ENCODE assay signal across 12 mouse cellular contexts in genomic region chr11:120761811-120762671, GRCm38 (mm10). TPM values are rescaled to one million over a fixed set of nuclear protein-coding genes. Genes with fewer than 3 reads are reported as not detected.
DNase-seq lines count a peak whose midpoint lies in the region; ATAC-seq and TF ChIP-seq lines count a peak whose summit lies in the region.
"Had no signal": no experiment of that assay in that cellular context is flagged by ENCODE, and none has a peak within 500 bp of the region (broad histone marks: within the 10 kb centered on the region; RNA-seq: fewer than 3 reads in every experiment).

No protein-coding gene starts in this region.

- H3K4me2 ChIP-seq in heart, embryonic 15.5 days: peak overlapping the region; percentile 53
- 0 out of 2 replicates have a peak overlapping the region, but pooled peaks have one; percentile 29 for H3K4me2 ChIP-seq in intestine, embryonic 14.5 days (ENCODE audit: low read length)
- H3K4me2 ChIP-seq in stomach, postnatal 0 days (replicated peaks; ENCODE audit: low read depth): no peak overlapping the region
- H3K4me2 ChIP-seq: liver, embryonic 11.5 days had no signal

- no peaks in the 10 kb centered on the region for H3K36me3 ChIP-seq in heart, embryonic 15.5 days
- no peaks in the 10 kb centered on the region for H3K36me3 ChIP-seq in intestine, embryonic 14.5 days (ENCODE audit: control insufficient read depth, insufficient read depth, low read length)
- no peaks in the 10 kb centered on the region for H3K36me3 ChIP-seq in stomach, postnatal 0 days (ENCODE audit: control insufficient read depth, insufficient read depth, low read length)

- peak overlapping the region; percentile 28; the same call in 1 of the 2 replicates for H3K9ac ChIP-seq in heart, embryonic 15.5 days
- no peak overlapping the region for H3K9ac ChIP-seq in intestine, embryonic 14.5 days (ENCODE audit: low read length)
- H3K9ac ChIP-seq in stomach, postnatal 0 days (ENCODE audit: low read length): no peak overlapping the region
- H3K9ac ChIP-seq: forebrain, postnatal 0 days had no signal

- TF ChIP-seq EP300 in stomach, postnatal 0 days (optimal IDR thresholded peaks at IDR 0.05): no peak

- H3K4me3 ChIP-seq in heart, embryonic 15.5 days: peak overlapping the region; percentile 22; the same call in 1 of the 2 replicates
- H3K4me3 ChIP-seq in intestine, embryonic 14.5 days (ENCODE audit: low read depth, low read length): no peak overlapping the region
- H3K4me3 ChIP-seq in stomach, postnatal 0 days (ENCODE audit: low read depth, low read length): no peak overlapping the region

- peaks cover 17% of the 10 kb centered on the region for H3K27me3 ChIP-seq in heart, embryonic 15.5 days
- no peaks in the 10 kb centered on the region for H3K27me3 ChIP-seq in intestine, embryonic 14.5 days (replicated peaks; ENCODE audit: control insufficient read depth, insufficient read depth, low read length)
- H3K27me3 ChIP-seq in stomach, postnatal 0 days (ENCODE audit: control insufficient read depth, insufficient read depth, low read length): no peaks in the 10 kb centered on the region

- H3K9me3 ChIP-seq in heart, embryonic 15.5 days (replicated peaks): 0 out of 2 replicates have a peak, but pooled peaks cover 10% of the 10 kb centered on the region
- peaks cover 12% of the 10 kb centered on the region for H3K9me3 ChIP-seq in intestine, embryonic 14.5 days (ENCODE audit: control insufficient read depth, low read length)
- H3K9me3 ChIP-seq in stomach, postnatal 0 days (ENCODE audit: control insufficient read depth, low read length): no peaks in the 10 kb centered on the region

- peak; percentile 27 for TF ChIP-seq CTCF in stomach, postnatal 0 days (IDR thresholded peaks at IDR 0.05; ENCODE audit: low read depth)

- 0 out of 2 replicates have a peak, but pooled peaks have one; percentile 36 for ATAC-seq in heart, embryonic 15.5 days (replicated peaks; ENCODE audit: insufficient number of reproducible peaks, insufficient read depth, low FRiP score, low read depth)
- peak; percentile 70 for ATAC-seq in intestine, embryonic 14.5 days (replicated peaks; ENCODE audit: low FRiP score, low TSS enrichment, low read depth)
- peak; percentile 87 for ATAC-seq in stomach, postnatal 0 days (ENCODE audit: low FRiP score, low TSS enrichment)
- ATAC-seq in cerebellum, adult (ENCODE audit: insufficient number of reproducible peaks, low FRiP score, low TSS enrichment): no peak
- ATAC-seq: activated CD4-positive, CD25-positive, alpha-beta regulatory T cell, adult 4 months; forebrain, postnatal 0 days had no signal

- H3K4me1 ChIP-seq in heart, embryonic 15.5 days (replicated peaks): peaks cover 11% of the 10 kb centered on the region
- H3K4me1 ChIP-seq in intestine, embryonic 14.5 days (replicated peaks; ENCODE audit: control insufficient read depth, insufficient read depth, low read length): no peaks in the 10 kb centered on the region
- H3K4me1 ChIP-seq in stomach, postnatal 0 days (replicated peaks; ENCODE audit: control insufficient read depth, insufficient read depth): no peaks in the 10 kb centered on the region

- H3K27ac ChIP-seq in heart, embryonic 15.5 days: no peak overlapping the region
- peak overlapping the region; percentile 57; the same call in 1 of the 2 replicates for H3K27ac ChIP-seq in intestine, embryonic 14.5 days (ENCODE audit: low read depth)
- H3K27ac ChIP-seq in stomach, postnatal 0 days (replicated peaks): peak overlapping the region; percentile 67

- DNase-seq in heart, adult 18-20 months: no peak
- DNase-seq in retina, postnatal 1 day: peak; percentile 20
- no peak for DNase-seq in retina, embryonic 14.5 days (ENCODE audit: low spot score)
- no peak for DNase-seq in intestine, embryonic 14.5 days (ENCODE audit: low spot score)
- DNase-seq in stomach, postnatal 0 days (ENCODE audit: low spot score): peak; percentile 70
- no peak for DNase-seq in cerebellum, postnatal 10 days
- DNase-seq: forebrain, postnatal 0 days; kidney, adult 18-20 months had no signal

- WGBS in heart, embryonic 15.5 days: 53% methylated on average over 14 of the region's 14 CpGs
- WGBS in intestine, embryonic 14.5 days: 65% methylated on average over 14 of the region's 14 CpGs
- 54% methylated on average over 14 of the region's 14 CpGs for WGBS in stomach, postnatal 0 days

RNA-seq across cellular contexts. Expression of gene Hmga1b, which starts 0.6 kb away (rescaled TPM):
- polyA plus RNA-seq in heart, embryonic 15.5 days (2015; fragmentation: Nextera tagmentation; extraction: Ambion mirVana): 2.1 and 2.8 TPM in 2 replicates
- total RNA-seq in heart, adult 18-20 months (2021): 10 to 100 TPM; 23.6 to 49.8 TPM
- 7.8 and 9.4 TPM in 2 replicates for polyA plus RNA-seq in intestine, embryonic 14.5 days (2014; fragmentation: Nextera tagmentation; extraction: Ambion mirVana)
- 3.0 and 3.1 TPM in 2 replicates for polyA plus RNA-seq in stomach, postnatal 0 days (2015; fragmentation: Nextera tagmentation; extraction: Ambion mirVana)

RNA-seq across cellular contexts. Expression of gene Rfng, which starts 22.0 kb away (rescaled TPM):
- 21.1 and 30.8 TPM in 2 replicates for polyA plus RNA-seq in heart, embryonic 15.5 days (2015; fragmentation: Nextera tagmentation; extraction: Ambion mirVana)
- 10 to 100 TPM; 11.4 to 11.5 TPM for total RNA-seq in heart, adult 18-20 months (2021)
- polyA plus RNA-seq in intestine, embryonic 14.5 days (2014; fragmentation: Nextera tagmentation; extraction: Ambion mirVana): 23.8 and 28.3 TPM in 2 replicates
- 18.1 and 23.2 TPM in 2 replicates for polyA plus RNA-seq in stomach, postnatal 0 days (2015; fragmentation: Nextera tagmentation; extraction: Ambion mirVana)

RNA-seq across cellular contexts. Expression of gene Gps1, which starts 22.0 kb away (rescaled TPM):
- 113 and 134 TPM in 2 replicates for polyA plus RNA-seq in heart, embryonic 15.5 days (2015; fragmentation: Nextera tagmentation; extraction: Ambion mirVana)
- total RNA-seq in heart, adult 18-20 months (2021): 10 to 100 TPM; 54.8 to 55.9 TPM
- 221 and 245 TPM in 2 replicates for polyA plus RNA-seq in intestine, embryonic 14.5 days (2014; fragmentation: Nextera tagmentation; extraction: Ambion mirVana)
- polyA plus RNA-seq in stomach, postnatal 0 days (2015; fragmentation: Nextera tagmentation; extraction: Ambion mirVana): 94.5 and 98.6 TPM in 2 replicates

RNA-seq across cellular contexts. Expression of gene Cbr2, which starts 30.1 kb away (rescaled TPM):
- 11.4 and 46.0 TPM in 2 replicates for polyA plus RNA-seq in heart, embryonic 15.5 days (2015; fragmentation: Nextera tagmentation; extraction: Ambion mirVana)
- 10 to 100 TPM; 20.9 to 82.2 TPM for total RNA-seq in heart, adult 18-20 months (2021)
- 0.70 TPM in 1 of 2 replicates, not detected in the other for polyA plus RNA-seq in intestine, embryonic 14.5 days (2014; fragmentation: Nextera tagmentation; extraction: Ambion mirVana)
- 129 and 160 TPM in 2 replicates for polyA plus RNA-seq in stomach, postnatal 0 days (2015; fragmentation: Nextera tagmentation; extraction: Ambion mirVana)
- polyA plus RNA-seq: activated CD4-positive, CD25-positive, alpha-beta regulatory T cell, adult 4 months had no signal

RNA-seq across cellular contexts. Expression of gene Dus1l, which starts 34.2 kb away (rescaled TPM):
- polyA plus RNA-seq in heart, embryonic 15.5 days (2015; fragmentation: Nextera tagmentation; extraction: Ambion mirVana): 36.9 and 50.0 TPM in 2 replicates
- 10 to 100 TPM; 22.4 to 30.3 TPM for total RNA-seq in heart, adult 18-20 months (2021)
- polyA plus RNA-seq in intestine, embryonic 14.5 days (2014; fragmentation: Nextera tagmentation; extraction: Ambion mirVana): 83.0 and 89.8 TPM in 2 replicates
- 39.8 and 42.4 TPM in 2 replicates for polyA plus RNA-seq in stomach, postnatal 0 days (2015; fragmentation: Nextera tagmentation; extraction: Ambion mirVana)

Comparison
In these comparisons a context has a peak if more than half of its experiments do, and no peak if none do; other contexts are left out.
1. DNase-seq: peak in retina, postnatal 1 day (single experiment) and stomach, postnatal 0 days (single experiment); none in heart, adult 18-20 months (0 of 2), retina, embryonic 14.5 days (single experiment), intestine, embryonic 14.5 days (single experiment) and cerebellum, postnatal 10 days (0 of 2).